Mouse (Mus musculus) lung, postnatal 4 days (tissue): ENCODE measurements at regions not wholly inside any gene's neighbourhood (a gene's known extent, or its start where the extent isn't known, plus 50 kb on each side); places are given as distances from the start of the nearest gene placed in this dataset.
"Not testable (repeated sequence)": the region's sequence is repeated elsewhere in the genome, so short reads cannot be mapped to it uniquely, and the experiment has no call there.

ENCODE experiments used
- DNase-seq, 2 experiments: peaks; one replicate each; pipeline ENCODE4 v3.0.0; 2021

DNA sequence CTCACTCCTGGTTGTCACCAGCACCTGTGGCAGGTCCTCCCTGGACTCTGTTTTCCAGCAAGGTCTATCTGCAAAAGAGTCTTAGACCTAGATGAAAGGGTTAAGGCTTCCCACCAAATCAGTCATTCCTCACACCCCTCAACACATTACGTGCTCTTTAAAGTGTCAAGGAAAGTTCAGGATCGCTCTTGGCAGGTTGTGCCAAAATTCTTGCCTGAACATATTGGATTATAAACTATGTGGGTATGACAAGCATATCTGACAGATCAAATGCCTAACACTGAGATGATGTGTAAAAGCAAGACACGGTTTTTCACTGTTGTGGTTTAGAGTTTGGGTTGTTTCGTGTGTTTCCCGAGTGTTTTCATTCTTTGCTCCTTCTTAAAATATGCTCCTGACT is 193.0 kb upstream of the Six2 start:
- no peak for DNase-seq

DNA sequence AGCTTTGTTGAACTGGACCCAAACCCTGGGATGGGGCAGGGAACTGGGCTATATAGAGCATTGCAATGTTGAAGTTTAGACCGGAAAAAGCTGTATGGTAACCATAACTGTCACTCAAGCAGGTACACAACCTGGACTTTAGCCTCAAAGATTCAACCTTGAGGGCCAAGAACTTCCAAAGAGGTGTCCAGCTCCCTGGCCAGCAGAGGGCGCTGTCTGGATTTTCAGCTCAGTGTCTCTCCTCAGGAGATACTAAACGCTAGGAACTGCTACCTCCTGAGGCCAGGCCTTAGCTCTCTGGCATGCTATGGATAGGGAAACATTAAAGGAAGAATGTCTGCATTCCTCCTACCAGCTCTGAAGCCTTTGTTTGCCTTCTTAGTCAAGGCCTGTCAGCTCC is 189.4 kb upstream of the Six2 start:
- DNase-seq = peak in 1 of 2 experiments; percentile 53

DNA sequence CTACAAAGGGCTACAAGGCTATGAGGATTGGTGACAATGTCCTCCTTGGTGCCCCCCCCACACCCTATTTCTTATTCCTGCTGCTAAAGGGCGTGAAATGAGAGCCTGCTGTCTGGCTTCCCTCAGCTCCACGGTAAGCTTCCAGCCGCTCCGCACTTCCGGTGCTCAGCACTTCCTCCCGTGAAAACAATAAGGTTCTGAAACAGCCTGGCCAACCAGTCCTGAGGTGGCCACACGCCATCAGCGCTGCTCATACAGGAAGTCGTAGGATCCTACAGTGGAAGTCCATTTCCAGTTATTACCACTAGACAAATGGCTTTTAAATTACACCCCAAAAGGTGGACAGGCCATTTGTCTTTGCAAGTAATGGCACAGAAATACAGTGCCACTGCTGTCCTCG is 188.8 kb upstream of the Six2 start:
- DNase-seq = peak; percentile 10 to 41

DNA sequence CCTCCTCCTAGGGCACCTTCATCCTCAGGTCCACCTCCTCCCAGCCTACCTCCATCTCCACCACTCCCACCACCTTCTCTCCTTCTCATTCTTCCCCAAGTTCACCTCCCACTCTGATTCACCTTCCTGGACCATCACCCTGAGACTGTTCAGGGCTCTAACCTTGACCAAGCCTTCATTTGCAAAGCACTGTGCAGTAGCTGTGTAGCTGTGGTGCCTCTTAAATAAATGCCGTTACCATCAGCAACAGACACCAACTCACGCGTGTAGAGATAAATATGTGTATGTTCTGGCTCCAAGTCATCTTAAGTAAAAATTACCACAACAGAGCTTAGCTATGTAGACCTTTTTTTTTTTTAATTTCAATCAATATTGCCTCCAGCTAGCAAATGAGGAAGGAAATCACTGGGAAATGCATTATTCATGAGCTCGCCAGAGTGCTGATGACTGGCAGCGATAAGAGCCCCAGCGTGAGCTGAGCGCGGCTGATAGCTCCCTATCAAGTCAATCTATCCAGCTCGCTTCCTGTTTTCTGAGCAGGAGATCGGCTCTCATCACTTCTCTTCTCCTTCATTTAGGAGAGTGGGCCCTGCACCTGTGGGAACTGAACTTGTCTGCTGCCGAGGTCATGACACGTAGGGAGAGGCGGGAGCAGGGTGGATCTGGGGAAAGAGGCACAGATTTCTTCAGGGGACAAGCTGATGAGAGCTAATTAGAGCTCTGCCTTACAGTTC is 185.9 kb upstream of the Six2 start:
- DNase-seq = no peak

DNA sequence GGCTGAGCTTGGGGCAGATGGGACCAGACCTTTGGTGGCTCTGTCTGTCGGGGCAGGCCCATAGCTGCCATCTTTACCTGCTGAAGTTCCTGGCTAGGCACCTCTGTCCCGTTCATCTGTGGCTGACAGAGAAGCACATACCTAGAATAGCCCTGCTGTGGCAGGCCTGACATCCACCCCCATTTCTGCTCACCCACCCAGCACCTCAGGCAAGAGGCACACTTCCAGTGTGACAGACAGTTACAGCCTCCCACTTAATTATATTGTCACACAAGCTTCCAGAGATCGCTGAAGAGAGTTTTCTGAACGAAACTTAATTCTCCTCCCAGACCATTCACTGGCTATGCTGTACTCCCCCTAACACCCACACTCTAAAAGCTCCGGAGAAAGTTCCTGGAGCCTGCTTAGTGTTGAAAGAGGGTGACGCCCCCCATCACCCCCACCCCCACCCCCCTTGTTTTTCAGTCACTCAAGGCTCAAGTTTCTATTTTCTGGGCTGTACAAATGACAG is 184.9 kb upstream of the Six2 start:
- no peak for DNase-seq

DNA sequence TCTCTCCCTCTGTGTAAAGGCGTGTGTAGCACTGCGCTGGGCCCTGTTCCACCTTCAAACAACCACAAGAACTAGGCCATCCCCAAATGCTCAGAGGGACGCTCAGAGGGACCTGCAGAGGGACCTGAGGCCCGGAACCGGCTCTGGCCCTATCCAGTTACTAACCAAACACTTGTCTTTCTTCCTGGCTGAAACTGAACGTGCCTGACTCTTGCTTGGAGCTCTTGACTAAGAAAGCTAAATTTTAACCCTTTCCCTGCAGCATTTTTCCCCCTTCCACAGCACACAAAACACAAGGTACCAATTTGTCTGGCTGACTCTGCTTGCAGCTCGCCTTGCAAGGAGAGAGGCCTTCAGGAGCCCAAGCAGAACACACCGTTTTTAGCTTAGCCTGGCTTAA is 182.3 kb upstream of the Six2 start:
- peak; percentile 20 to 56 for DNase-seq

DNA sequence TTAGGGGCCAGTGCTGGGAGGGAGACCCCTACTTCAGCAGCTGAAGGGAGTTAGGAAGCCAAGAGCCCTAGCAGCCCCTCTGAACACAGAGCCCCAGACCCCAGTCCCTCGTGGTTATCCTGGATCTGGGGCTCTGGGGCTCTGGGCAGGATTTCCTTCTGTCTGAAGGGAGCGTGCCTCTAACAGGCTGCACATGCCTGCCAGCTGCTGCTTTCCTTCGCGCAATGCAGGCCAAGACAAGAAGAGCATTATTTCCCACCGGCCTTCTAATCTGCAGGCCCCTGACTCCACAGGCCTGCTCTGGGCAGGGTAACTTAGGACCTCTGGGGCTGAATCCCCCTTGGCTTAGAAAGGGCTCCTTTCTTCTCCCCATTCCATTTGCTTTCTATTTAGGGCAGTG is 181.1 kb upstream of the Six2 start:
- no peak for DNase-seq

DNA sequence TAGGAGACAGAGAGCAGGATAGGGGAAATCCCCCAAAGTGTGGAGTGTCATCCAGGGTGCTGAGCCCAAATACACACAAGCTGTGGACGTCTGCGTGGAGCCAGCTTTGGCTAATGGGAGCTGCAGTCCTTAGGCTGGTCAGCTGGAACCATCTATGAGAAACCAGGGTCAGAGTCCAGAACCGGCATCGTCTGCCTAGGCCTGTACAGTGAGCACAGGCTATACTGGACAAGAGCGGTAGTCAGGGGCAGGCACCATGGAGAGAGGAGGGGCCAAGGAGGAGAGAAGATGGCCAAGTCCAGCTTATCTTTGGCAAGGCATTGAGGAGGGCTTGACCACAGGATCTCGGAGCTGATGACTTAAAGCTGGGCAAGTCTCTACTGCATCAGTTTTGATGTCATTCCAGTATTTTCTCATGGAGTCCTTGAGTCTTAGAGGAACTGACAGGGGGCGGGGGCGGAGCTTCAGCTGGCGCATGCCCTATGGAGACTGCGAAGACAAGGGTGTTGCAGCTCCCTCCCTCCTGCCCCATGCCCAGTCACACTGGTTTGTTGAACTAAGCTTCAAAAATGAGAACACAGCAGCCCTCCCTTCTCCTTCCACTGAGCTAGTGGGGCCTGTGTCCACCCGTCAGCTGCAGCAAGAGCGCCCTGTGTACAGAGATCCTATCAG is 180.0 kb upstream of the Six2 start:
- peak; percentile 16 to 64 for DNase-seq

DNA sequence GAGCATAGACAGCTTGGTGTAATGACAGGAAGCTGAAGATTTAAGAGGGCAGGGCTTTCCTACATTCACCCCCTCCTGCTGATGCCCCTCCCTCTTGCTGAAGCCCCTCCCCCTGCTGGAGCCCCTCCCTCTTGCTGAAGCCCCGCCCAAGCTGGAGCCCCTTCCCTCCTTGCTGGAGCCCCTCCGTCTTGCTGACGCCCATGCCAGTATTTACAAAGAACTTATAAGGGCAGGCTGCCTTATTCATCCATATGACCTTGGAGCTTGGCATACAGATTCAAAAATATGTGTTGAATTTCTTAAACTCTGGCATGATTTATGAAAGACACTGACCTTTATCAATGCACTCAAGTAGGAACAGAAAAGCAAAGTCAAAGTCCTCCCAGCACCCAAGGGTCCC is 178.5 kb upstream of the Six2 start:
- no peak for DNase-seq

DNA sequence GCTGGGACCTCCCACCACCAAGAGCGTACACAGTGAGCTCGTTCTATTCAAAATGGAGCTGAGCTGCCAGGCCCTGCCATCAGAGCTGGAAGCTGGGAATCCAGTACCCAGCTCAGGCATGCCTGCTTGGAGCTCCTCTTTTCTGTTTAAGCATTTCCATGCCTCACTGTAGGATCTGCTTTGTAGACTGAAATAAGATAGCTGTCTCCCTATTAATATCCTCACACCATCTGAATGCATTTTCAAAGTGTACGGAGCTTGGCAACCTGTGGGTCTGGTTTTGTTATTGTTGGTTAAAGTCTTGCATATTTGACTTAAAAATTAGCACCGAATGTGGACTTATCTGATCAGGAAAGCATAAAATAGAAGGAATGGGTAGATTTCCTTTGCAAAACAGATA is 177.9 kb upstream of the Six2 start:
- DNase-seq = no peak

DNA sequence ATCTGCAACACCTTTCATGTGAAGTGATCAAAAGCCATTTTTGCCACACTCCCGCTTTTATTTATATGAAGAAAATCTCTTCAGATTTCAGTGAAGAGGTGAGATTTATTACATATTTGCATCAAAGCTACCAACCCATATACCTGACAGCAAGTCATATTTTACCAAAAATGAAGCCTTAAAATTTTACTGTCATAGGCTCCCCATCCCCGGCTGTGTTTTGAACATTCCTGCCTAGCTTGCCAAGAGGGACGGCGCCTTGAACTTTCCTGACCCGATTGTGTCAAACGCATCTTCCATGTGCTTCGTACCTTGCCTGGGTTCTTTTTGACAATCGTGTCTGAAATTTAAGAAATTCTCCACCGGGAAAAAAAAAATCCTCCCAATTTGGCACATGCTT is 173.3 kb upstream of the Six2 start:
- no peak for DNase-seq

DNA sequence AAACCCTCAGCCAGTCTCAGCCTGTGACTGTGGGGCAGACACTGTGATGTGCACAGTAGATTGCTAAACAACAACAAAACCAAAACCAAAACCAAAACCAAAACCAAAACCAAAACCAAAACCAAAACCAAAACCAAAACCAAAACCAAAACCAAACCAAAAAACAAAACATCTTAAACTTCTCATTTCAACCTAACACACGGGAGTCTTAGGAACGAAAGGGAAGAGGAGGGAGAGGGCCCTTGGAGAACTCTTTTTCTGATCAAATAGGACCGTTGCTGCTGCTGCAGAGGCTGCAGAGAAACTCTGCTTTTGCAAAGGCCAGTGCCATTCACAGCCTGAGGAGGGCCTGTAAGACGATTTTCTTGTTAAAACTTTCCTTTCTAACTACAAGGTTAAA is 172.7 kb upstream of the Six2 start:
- no peak for DNase-seq

DNA sequence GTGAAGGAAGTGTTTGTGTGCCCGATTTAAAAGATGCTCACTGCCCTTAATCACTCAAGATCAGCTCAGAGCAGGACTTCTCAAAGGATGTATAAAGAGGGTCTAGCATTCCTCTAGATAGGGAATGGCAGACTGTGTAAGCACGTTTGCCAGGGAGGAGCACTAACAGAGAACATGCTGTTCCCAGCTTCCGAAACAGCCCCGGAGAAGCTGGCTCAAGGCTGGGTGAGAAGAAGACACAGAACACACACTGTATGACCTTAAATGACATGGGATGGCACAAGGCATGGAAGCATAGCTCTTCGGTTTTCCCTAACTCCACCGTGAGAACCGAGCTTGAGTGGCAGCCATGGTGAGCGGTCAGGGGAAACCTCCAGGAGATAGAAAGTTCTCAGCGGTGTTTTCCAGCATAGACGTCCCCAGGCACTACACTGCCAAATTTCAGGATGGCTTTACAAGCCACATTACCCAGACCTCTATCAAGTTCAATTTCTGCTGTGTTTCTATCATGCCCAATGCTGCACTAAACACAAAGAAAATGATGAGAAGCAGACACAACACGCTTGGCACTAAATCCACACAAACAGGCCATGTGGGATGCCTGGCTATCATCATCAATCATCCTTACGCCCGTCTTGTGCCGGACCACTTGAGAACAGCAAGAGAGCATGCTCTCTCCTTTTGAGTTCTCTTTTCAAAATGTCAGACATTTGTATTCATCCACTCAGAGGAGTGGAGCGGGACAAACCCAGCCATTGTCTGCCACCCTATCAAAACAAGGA is 172.0 kb upstream of the Six2 start:
- no peak for DNase-seq

DNA sequence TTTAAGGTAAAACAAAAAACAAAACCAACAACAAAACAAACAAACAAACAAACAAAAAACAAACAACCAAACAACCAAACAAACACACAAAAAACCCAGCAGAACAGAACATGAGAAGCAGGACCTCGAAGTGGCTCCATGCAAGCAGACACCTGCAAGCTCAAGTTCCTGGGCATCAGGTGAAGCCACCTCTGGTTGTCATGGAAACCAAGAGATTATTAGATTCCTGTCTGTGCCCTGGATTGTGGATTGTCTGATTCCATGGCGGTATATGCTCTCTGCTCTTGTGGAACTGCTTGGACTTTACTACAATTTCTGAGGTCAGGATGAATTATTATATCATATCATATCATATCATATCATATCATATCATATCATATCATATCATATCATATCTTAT is 170.4 kb upstream of the Six2 start:
- DNase-seq = no peak

DNA sequence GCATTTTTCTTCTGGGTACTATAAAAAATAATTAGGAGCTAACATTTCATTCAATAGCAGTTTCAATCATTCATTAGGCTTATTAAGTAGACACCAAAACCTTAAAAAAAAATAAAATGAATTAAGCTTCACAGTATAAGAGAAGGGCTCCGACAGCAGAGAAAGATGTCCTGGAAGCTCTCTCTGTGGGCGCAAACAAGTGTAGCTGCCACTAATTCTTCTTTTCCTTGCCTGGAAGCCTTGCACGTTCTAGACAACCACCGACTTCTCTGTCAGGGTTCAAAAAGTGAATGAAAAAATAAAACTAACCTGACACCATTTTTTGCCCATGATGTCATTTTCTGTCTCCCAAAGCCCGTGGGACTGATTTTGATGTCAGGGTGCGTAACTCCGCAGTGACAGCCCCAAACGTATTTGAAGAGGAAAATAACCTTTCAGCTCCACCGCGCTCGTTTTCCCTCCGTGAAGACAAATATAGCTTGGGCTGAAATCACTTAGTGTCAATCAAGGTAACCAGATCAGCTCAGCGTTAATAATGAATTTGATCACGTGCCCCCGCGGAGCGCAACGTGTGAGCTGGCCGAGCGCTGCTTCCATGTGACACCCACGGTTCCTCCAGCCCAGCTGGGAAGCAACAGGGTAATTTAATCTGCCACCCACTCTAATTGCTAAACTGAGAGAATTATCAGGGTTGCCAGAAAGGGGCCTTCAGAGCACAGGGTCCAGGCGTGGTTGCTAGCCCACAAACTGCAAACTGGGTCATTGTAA is 169.8 kb upstream of the Six2 start:
- DNase-seq = no peak

DNA sequence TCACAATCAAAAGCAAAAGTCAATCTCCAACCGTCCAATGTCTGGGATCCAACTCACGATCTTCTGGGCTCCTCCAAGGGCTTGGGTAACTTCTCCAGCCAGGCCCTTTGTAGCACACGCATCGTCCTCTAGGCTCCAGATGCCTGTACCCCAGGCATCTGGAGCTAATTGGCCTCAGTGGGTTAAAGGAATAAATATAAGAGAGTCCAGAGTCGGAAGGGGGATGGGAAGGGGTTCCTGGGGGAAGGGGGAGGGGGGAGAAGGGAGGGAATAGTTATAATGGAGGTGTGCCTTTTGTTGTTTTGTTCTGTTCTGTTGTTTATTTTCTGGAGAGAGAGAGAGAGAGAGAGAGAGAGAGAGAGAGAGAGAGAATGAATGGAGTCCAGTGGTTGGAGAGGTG is 168.8 kb upstream of the Six2 start:
- DNase-seq = not testable (repeated sequence)

DNA sequence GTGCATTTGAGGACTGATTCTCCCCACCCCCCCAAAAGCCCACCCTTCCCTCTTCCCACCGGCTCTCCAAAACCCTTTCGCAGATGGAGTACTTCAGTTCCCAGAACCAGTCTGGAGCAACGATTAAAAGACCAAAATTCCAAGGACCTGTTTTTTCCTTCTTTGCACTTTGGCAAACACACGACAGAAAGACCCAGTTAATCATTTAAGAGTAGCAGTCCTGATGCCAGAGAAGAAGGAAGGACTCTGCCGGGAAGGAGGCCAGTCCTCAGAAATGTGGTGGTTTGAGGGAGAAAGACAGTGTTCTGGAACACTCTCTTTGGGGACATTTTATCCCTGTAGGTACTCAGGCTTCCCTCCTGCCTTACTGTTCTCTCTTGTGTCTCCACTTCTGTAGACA is 165.1 kb upstream of the Six2 start:
- DNase-seq = no peak

DNA sequence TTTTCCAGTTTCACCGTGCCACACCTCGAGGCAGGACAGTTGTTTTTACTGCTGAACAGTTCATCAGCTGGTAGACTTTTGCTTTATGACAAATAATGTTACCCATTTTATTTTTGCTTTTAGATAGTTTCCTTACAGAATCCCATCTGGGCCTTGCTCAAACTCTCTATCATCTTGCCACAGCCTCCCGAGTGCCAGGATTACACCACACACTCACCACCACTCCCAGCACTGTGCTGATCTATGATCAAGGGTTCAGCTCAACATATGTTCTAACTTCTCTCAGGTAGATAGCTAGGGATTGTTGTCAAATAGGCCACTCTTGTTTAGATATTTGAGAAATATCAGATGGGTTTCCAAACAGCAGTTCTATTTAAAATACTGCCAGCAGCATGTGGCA is 160.5 kb upstream of the Six2 start:
- DNase-seq = no peak

DNA sequence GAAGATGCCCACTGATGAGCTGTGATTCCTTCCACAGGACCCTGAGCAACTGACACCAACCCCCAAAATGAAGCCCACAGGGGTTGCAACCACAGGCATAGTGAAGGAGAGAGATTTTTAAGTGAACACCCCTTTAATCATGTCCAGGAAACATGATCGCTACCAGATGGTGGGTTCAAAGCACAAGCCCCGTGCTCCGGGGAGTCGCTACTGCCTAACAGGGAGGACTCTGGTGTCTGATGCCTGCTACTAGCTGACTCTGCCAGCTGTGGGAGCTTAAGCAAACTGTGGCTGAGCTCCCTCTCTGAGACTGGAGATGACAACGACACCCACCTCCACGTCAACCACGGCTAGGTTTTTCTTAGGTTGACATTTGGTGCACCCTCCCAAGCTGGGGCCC is 159.7 kb upstream of the Six2 start:
- DNase-seq = no peak

DNA sequence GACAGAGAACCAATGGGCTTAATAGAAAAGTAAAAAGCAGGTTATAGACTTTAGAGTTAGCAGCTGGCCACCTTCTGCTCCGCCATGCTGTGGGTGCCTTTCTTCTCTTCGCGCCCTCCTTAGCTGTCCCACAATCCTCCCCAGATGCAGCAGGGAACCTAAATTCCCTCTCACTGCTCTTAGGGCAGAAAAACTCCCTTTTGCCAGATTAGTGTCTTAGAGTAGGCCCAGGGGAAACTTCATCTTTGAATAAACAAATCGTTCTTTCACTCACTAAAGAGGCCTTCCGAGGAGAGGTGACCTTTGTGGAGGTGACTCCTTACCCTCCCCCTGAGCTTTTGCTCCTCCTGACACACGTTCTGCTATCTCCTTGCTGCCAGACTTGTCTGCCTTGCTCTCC is 157.0 kb upstream of the Six2 start:
- DNase-seq = no peak

DNA sequence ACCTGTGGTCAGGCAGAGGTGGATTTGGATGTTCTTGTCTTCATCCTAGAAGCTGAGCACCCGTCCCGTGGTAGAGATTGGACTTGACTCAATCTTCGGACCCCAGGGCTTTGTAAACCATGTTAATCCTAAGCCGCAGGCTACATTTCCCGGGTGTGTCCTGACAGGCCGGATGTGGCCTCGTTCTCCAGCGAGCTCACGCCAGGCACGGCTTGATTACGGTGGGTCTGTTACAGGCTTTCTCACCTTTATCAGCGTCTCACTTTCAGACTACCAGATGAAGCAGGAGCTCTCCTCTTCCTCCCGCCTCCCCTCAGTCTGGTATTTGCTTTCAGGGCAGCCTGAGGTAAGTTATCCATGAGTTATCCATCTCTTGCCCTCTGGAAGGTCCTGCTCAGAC is 156.4 kb upstream of the Six2 start:
- DNase-seq = no peak

DNA sequence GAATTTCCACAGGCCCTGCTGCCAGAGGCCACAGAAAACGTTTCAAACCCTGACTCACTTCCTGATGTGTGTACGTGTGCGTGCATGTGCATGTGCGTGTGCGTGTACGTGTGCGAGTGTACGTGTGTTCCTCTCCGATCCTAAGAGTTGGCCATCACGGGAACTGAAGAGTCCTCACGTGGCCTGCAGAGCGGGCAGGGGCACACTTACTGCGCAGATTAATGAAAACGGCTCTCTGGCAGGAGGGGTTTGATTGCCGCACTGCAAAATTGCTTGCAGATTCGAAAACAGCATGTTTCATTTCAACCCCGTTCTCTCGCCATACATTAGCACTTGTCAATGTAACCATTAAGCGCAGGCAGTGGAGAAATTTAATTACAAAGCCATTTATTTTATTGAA is 135.0 kb upstream of the Six2 start:
- no peak for DNase-seq

DNA sequence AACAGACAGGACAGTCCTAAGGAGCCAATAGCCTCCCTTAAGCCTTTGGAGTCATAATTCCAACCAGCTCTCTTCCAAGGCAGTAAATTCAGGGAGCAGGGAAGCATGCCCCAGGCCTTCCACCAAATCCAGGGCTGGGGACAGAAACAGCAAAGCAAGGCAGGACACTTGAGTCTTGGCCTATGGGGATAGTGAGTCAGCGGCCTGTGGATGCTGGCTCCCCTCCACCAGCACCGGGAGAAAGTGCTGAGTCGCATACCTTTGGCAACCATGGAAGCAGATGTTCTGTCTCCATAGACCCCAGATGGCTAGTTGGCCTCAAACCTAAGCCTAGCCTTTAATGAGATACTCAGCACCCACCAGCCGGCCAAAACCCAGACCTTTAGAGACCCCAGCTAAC is 133.8 kb upstream of the Six2 start:
- no peak for DNase-seq
